Mouse (Mus musculus) stomach, postnatal 0 days (tissue): Measurements from ENCODE around the gene Mecom.

ENCODE experiments used
- CTCF ChIP-seq: IDR thresholded peaks from 2 replicates; pipeline ENCODE4 v1.5.1; 2016; ENCODE audit warnings: antibody characterized with exemption, low read depth, mild to moderate bottlenecking, moderate library complexity
- EP300 ChIP-seq: optimal IDR thresholded peaks from 2 replicates; pipeline ENCODE3; 2016; ENCODE audit warnings: antibody characterized with exemption

- no peak for TF ChIP-seq EP300
- no peak for TF ChIP-seq CTCF
These were observed 504.3 kb downstream of the Mecom start for GRCm38 (mm10) chr3:30043525-30043924.
